In the genomic region with DNA sequence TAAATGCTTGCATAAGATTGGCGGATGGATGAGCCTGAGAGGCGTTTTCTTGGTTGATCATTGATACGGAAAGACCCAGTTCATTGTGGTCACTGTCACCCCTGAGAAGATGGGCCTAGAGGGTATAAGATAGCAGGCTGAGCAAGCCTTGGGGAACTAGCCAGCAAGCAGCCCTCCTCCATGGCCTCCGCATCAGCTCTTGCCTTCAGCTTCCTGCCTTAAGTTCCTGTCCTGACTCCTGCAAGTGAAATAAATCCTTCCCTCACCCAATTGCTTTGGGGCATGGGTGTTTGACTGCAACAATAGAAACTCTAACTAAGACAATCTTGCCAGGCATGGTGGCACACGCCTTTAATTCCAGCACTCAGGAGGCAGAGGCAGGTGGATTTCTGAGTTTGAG, we compare ENCODE assay signal across 35 mouse cellular contexts. TPM values are rescaled to one million over a fixed set of nuclear protein-coding genes. Genes with fewer than 3 reads are reported as not detected.
DNase-seq lines count a peak whose midpoint lies in the region; ATAC-seq and TF ChIP-seq lines count a peak whose summit lies in the region.
"Had no signal": no experiment of that assay in that cellular context is flagged by ENCODE, and none has a peak within 500 bp of the region (broad histone marks: within the 10 kb centered on the region; RNA-seq: fewer than 3 reads in every experiment).

No protein-coding gene starts in this region.

- peak overlapping the region; percentile 55; the same call in 1 of the 2 replicates for H3K27ac ChIP-seq in heart, adult 2 months
- H3K27ac ChIP-seq in midbrain, embryonic 11.5 days (ENCODE audit: low read depth, low read length), result no peak overlapping the region
- H3K27ac ChIP-seq in midbrain, postnatal 0 days (ENCODE audit: low read depth, low read length), result no peak overlapping the region
- peak overlapping the region; percentile 89 for H3K27ac ChIP-seq in ES-E14 (ENCODE audit: insufficient read depth, low read depth, low read length, poor library complexity, severe bottlenecking)
- H3K27ac ChIP-seq in brown adipose tissue, adult 24 weeks (replicated peaks; ENCODE audit: low read depth, low read length), result peak overlapping the region; percentile 30
- no peak overlapping the region for H3K27ac ChIP-seq in intestine, embryonic 16.5 days (ENCODE audit: low read length)
- H3K27ac ChIP-seq: embryonic facial prominence, embryonic 10.5 days; embryonic facial prominence, embryonic 13.5 days; forebrain, embryonic 12.5 days; forebrain, embryonic 15.5 days; hindbrain, embryonic 10.5 days; hindbrain, embryonic 13.5 days; intestine, embryonic 15.5 days had no signal

- H3K4me3 ChIP-seq in heart, adult 2 months, result no peak overlapping the region
- no peak overlapping the region for H3K4me3 ChIP-seq in midbrain, embryonic 11.5 days (ENCODE audit: low read depth, low read length)
- no peak overlapping the region for H3K4me3 ChIP-seq in midbrain, postnatal 0 days (ENCODE audit: low read depth, low read length)
- H3K4me3 ChIP-seq in ES-E14 (ENCODE audit: insufficient read depth in 1 of 2, low read depth in 1 of 2, low read length in 2 of 2, poor library complexity in 1 of 2, severe bottlenecking in 1 of 2), result no peak overlapping the region
- H3K4me3 ChIP-seq in brown adipose tissue, adult 24 weeks (ENCODE audit: insufficient read depth, low read depth, low read length), result no peak overlapping the region
- H3K4me3 ChIP-seq in intestine, embryonic 16.5 days (ENCODE audit: low read length), result no peak overlapping the region
- H3K4me3 ChIP-seq: embryonic facial prominence, embryonic 10.5 days; embryonic facial prominence, embryonic 13.5 days; erythroblast, embryonic 14.5 days; forebrain, embryonic 12.5 days; forebrain, embryonic 15.5 days; hindbrain, embryonic 10.5 days; hindbrain, embryonic 13.5 days; intestine, embryonic 15.5 days had no signal

- H3K36me3 ChIP-seq in heart, adult 2 months (ENCODE audit: control insufficient read depth, insufficient read depth, low read length), result peaks cover 3% of the 10 kb centered on the region; the same call in 1 of the 2 replicates
- H3K36me3 ChIP-seq in midbrain, embryonic 11.5 days (ENCODE audit: control insufficient read depth, insufficient read depth, low read length), result no peaks in the 10 kb centered on the region
- H3K36me3 ChIP-seq in midbrain, postnatal 0 days (ENCODE audit: insufficient read depth, low read length), result no peaks in the 10 kb centered on the region
- H3K36me3 ChIP-seq in ES-E14 (ENCODE audit: control insufficient read depth, insufficient read depth, low read length, poor library complexity, severe bottlenecking), result no peaks in the 10 kb centered on the region
- H3K36me3 ChIP-seq in intestine, embryonic 16.5 days (ENCODE audit: control insufficient read depth, insufficient read depth, low read length), result no peaks in the 10 kb centered on the region
- H3K36me3 ChIP-seq: embryonic facial prominence, embryonic 10.5 days; embryonic facial prominence, embryonic 13.5 days; forebrain, embryonic 12.5 days; forebrain, embryonic 15.5 days; hindbrain, embryonic 10.5 days; hindbrain, embryonic 13.5 days; intestine, embryonic 15.5 days had no signal

- H3K79me2 ChIP-seq in heart, adult 2 months (replicated peaks; ENCODE audit: control insufficient read depth, insufficient read depth, low read length), result no peaks in the 10 kb centered on the region

- H3K27me3 ChIP-seq in heart, adult 2 months (ENCODE audit: control insufficient read depth, insufficient read depth, low read length), result no peaks in the 10 kb centered on the region
- no peaks in the 10 kb centered on the region; the same call in 1 of the 2 replicates for H3K27me3 ChIP-seq in midbrain, embryonic 11.5 days (ENCODE audit: control insufficient read depth, insufficient read depth, low read length)
- H3K27me3 ChIP-seq in midbrain, postnatal 0 days (ENCODE audit: insufficient read depth, low read length), result no peaks in the 10 kb centered on the region
- no peaks in the 10 kb centered on the region for H3K27me3 ChIP-seq in intestine, embryonic 16.5 days (replicated peaks; ENCODE audit: control insufficient read depth, insufficient read depth, low read length)
- H3K27me3 ChIP-seq: embryonic facial prominence, embryonic 13.5 days; forebrain, embryonic 15.5 days; intestine, embryonic 15.5 days had no signal

- H3K4me1 ChIP-seq in heart, adult 2 months (ENCODE audit: control insufficient read depth, insufficient read depth, low read length), result peaks cover 12% of the 10 kb centered on the region
- H3K4me1 ChIP-seq in midbrain, embryonic 11.5 days (ENCODE audit: control insufficient read depth, insufficient read depth, low read length), result peaks cover 9% of the 10 kb centered on the region
- no peaks in the 10 kb centered on the region for H3K4me1 ChIP-seq in midbrain, postnatal 0 days (ENCODE audit: insufficient read depth, low read length)
- peaks cover 17 to 27% of the 10 kb centered on the region in 2 experiments for H3K4me1 ChIP-seq in ES-E14 (ENCODE audit: control insufficient read depth in 2 of 2, insufficient read depth in 2 of 2, low read length in 2 of 2, poor library complexity in 1 of 2)
- peaks cover 6% of the 10 kb centered on the region; the same call in 1 of the 2 replicates for H3K4me1 ChIP-seq in brown adipose tissue, adult 24 weeks (ENCODE audit: control insufficient read depth, insufficient read depth, insufficient read length, low read length)
- H3K4me1 ChIP-seq in intestine, embryonic 16.5 days (ENCODE audit: control insufficient read depth, insufficient read depth, low read length), result peaks cover 12% of the 10 kb centered on the region

- in situ Hi-C loops in ES-E14 (cut with MboI; ENCODE audit: low sequenced_read_pairs in 2 of 2, unreplicated experiment in 2 of 2), result no loop called here

- DNase-seq in heart, adult 2 months, result no peak
- DNase-seq in heart, adult 9 months (ENCODE audit: low spot score in 2 of 2), result no peak
- peak; percentile 66 for DNase-seq in midbrain, embryonic 11.5 days (ENCODE audit: low spot score, missing footprints)
- no peak for DNase-seq in midbrain, postnatal 0 days (ENCODE audit: low spot score)
- no peak for DNase-seq in ES-E14 (ENCODE audit: low read depth, low spot score)
- DNase-seq: adrenal gland, postnatal 10 days; adrenal gland, postnatal 36 days; cerebellum, adult 11-12 months; cerebellum, adult 8-10 months; cerebellum, postnatal 10 days; cerebellum, postnatal 36 days; embryo, embryonic 11 days; gastrocnemius, postnatal 14 days; heart, adult 18-20 months; heart, postnatal 36 days had no signal

- intact Hi-C loops in heart, adult 2 months (cut with DNase I), result no loop called here

- ATAC-seq in midbrain, embryonic 11.5 days (ENCODE audit: low FRiP score), result no peak
- no peak for ATAC-seq in midbrain, postnatal 0 days (ENCODE audit: low FRiP score)
- no peak for ATAC-seq in cerebellum, adult (ENCODE audit: insufficient number of reproducible peaks, low FRiP score, low TSS enrichment)
- ATAC-seq in intestine, embryonic 16.5 days, result no peak
- ATAC-seq: CD4-positive, CD25-positive, alpha-beta regulatory T cell, adult 4 months; forebrain, embryonic 15.5 days; hindbrain, embryonic 16.5 days; intestine, embryonic 15.5 days had no signal

- WGBS in heart, adult 2 months, result 80% methylated on average over 5 of the region's 5 CpGs
- 58% methylated on average over 5 of the region's 5 CpGs for WGBS in midbrain, embryonic 11.5 days
- 71% methylated on average over 5 of the region's 5 CpGs for WGBS in midbrain, postnatal 0 days
- WGBS in intestine, embryonic 16.5 days, result 83% methylated on average over 5 of the region's 5 CpGs

- no peak for TF ChIP-seq EP300 in heart, adult 2 months (IDR thresholded peaks at IDR 0.05; ENCODE audit: insufficient read depth, low read depth, low read length)

- no peak for TF ChIP-seq POLR2A in heart, adult 2 months (IDR thresholded peaks at IDR 0.05; ENCODE audit: insufficient read depth, low read depth, low read length)

- H3K4me2 ChIP-seq in midbrain, embryonic 11.5 days, result no peak overlapping the region
- no peak overlapping the region for H3K4me2 ChIP-seq in midbrain, postnatal 0 days (ENCODE audit: low read depth, low read length, poor library complexity, severe bottlenecking)
- no peak overlapping the region for H3K4me2 ChIP-seq in intestine, embryonic 16.5 days (ENCODE audit: low read depth, low read length)
- H3K4me2 ChIP-seq: embryonic facial prominence, embryonic 13.5 days; forebrain, embryonic 15.5 days; heart, embryonic 11.5 days; hindbrain, embryonic 13.5 days; intestine, embryonic 15.5 days had no signal

- no peaks in the 10 kb centered on the region for H3K9me3 ChIP-seq in midbrain, embryonic 11.5 days (ENCODE audit: control insufficient read depth, low read length)
- no peaks in the 10 kb centered on the region for H3K9me3 ChIP-seq in midbrain, postnatal 0 days (ENCODE audit: low read length)
- H3K9me3 ChIP-seq in ES-E14 (ENCODE audit: control insufficient read depth, insufficient read depth, low read depth, low read length), result no peaks in the 10 kb centered on the region
- no peaks in the 10 kb centered on the region for H3K9me3 ChIP-seq in intestine, embryonic 16.5 days (ENCODE audit: control insufficient read depth, low read length)
- H3K9me3 ChIP-seq: embryonic facial prominence, embryonic 10.5 days; embryonic facial prominence, embryonic 13.5 days; forebrain, embryonic 12.5 days; forebrain, embryonic 15.5 days; hindbrain, embryonic 10.5 days; hindbrain, embryonic 13.5 days; intestine, embryonic 15.5 days had no signal

- TF ChIP-seq CTCF in heart, adult 2 months (IDR thresholded peaks at IDR 0.05), result no peak
- no peak for TF ChIP-seq CTCF in midbrain, postnatal 0 days (IDR thresholded peaks at IDR 0.05)

- no peak overlapping the region for H3K9ac ChIP-seq in heart, adult 2 months (ENCODE audit: low read depth, low read length)
- H3K9ac ChIP-seq in midbrain, embryonic 11.5 days (ENCODE audit: low read length), result no peak overlapping the region
- H3K9ac ChIP-seq in midbrain, postnatal 0 days (replicated peaks; ENCODE audit: low read length, poor library complexity, severe bottlenecking), result no peak overlapping the region
- no peak overlapping the region; the same call in 1 of the 2 replicates for H3K9ac ChIP-seq in ES-E14 (ENCODE audit: insufficient read depth, low read depth, low read length, poor library complexity, severe bottlenecking)
- no peak overlapping the region for H3K9ac ChIP-seq in intestine, embryonic 16.5 days (ENCODE audit: low read depth, low read length)
- H3K9ac ChIP-seq: embryonic facial prominence, embryonic 13.5 days; forebrain, embryonic 12.5 days; forebrain, embryonic 15.5 days; hindbrain, embryonic 13.5 days; intestine, embryonic 15.5 days had no signal

RNA-seq across cellular contexts. Expression of a gene that starts 4.2 kb away (rescaled TPM):
- 100 to 1,000 TPM; 107 to 113 TPM for total RNA-seq in heart, adult 2 months (2021)
- 368 and 425 TPM in 2 replicates for polyA plus RNA-seq in heart, adult 2 months (2012; rRNA removed)
- polyA plus RNA-seq in midbrain, embryonic 11.5 days (2014; fragmentation: Nextera tagmentation; extraction: Ambion mirVana), result 198 and 207 TPM in 2 replicates
- total RNA-seq in midbrain, postnatal 0 days (2014; rRNA removed), result 66.6 and 79.1 TPM in 2 replicates
- 200 and 218 TPM in 2 replicates for polyA plus RNA-seq in midbrain, postnatal 0 days (2015; fragmentation: Nextera tagmentation; extraction: Ambion mirVana)
- total RNA-seq in ES-E14 (2012; rRNA removed), result 679 and 1,158 TPM in 2 replicates
- polyA plus RNA-seq in brown adipose tissue, adult 24 weeks (2012; ENCODE audit: insufficient read depth, insufficient read length, missing spikeins), result 194 and 274 TPM in 2 replicates
- polyA plus RNA-seq in intestine, embryonic 16.5 days (2015; fragmentation: Nextera tagmentation; extraction: Ambion mirVana), result 1,203 and 1,252 TPM in 2 replicates

RNA-seq across cellular contexts. Expression of a gene that starts 4.3 kb away (rescaled TPM):
- total RNA-seq in heart, adult 2 months (2021), result not detected
- not detected in 2 replicates for polyA plus RNA-seq in heart, adult 2 months (2012; rRNA removed)
- polyA plus RNA-seq in midbrain, embryonic 11.5 days (2014; fragmentation: Nextera tagmentation; extraction: Ambion mirVana), result not detected in 2 replicates
- total RNA-seq in midbrain, postnatal 0 days (2014; rRNA removed), result not detected in 2 replicates
- 0.81 TPM in 1 of 2 replicates, not detected in the other for polyA plus RNA-seq in midbrain, postnatal 0 days (2015; fragmentation: Nextera tagmentation; extraction: Ambion mirVana)
- not detected in 2 replicates for total RNA-seq in ES-E14 (2012; rRNA removed)
- polyA plus RNA-seq in brown adipose tissue, adult 24 weeks (2012; ENCODE audit: insufficient read depth, insufficient read length, missing spikeins), result not detected in 2 replicates
- 1.0 TPM in 1 of 2 replicates, not detected in the other for polyA plus RNA-seq in intestine, embryonic 16.5 days (2015; fragmentation: Nextera tagmentation; extraction: Ambion mirVana)
- total RNA-seq: adrenal gland, postnatal 10 days; adrenal gland, postnatal 36 days; gastrocnemius, postnatal 14 days; gastrocnemius, postnatal 4 days; heart, adult 18-20 months; MEL had no signal
- polyA plus RNA-seq: C2C12; cortical plate, adult 2 months; embryonic facial prominence, embryonic 13.5 days; erythroblast, embryonic 14.5 days; forebrain, embryonic 12.5 days; forebrain, embryonic 15.5 days; heart, embryonic 14.5 days; heart, postnatal 0 days; hindbrain, embryonic 13.5 days; hindbrain, embryonic 16.5 days had no signal

RNA-seq across cellular contexts. Expression of a gene that starts 7.0 kb away (rescaled TPM):
- total RNA-seq in heart, adult 2 months (2021), result 1 to 10 TPM; 6.1 to 7.7 TPM
- 16.1 and 52.2 TPM in 2 replicates for polyA plus RNA-seq in heart, adult 2 months (2012; rRNA removed)
- polyA plus RNA-seq in midbrain, embryonic 11.5 days (2014; fragmentation: Nextera tagmentation; extraction: Ambion mirVana), result 8.0 and 9.5 TPM in 2 replicates
- 9.7 and 16.3 TPM in 2 replicates for total RNA-seq in midbrain, postnatal 0 days (2014; rRNA removed)
- 14.6 and 21.2 TPM in 2 replicates for polyA plus RNA-seq in midbrain, postnatal 0 days (2015; fragmentation: Nextera tagmentation; extraction: Ambion mirVana)
- 274 and 585 TPM in 2 replicates for total RNA-seq in ES-E14 (2012; rRNA removed)
- not detected in 2 replicates for polyA plus RNA-seq in brown adipose tissue, adult 24 weeks (2012; ENCODE audit: insufficient read depth, insufficient read length, missing spikeins)
- polyA plus RNA-seq in intestine, embryonic 16.5 days (2015; fragmentation: Nextera tagmentation; extraction: Ambion mirVana), result 117 and 123 TPM in 2 replicates
- polyA plus RNA-seq: CD4-positive, CD25-positive, alpha-beta regulatory T cell, adult 4 months had no signal

RNA-seq across cellular contexts. Expression of a gene that starts 9.9 kb away (rescaled TPM):
- total RNA-seq in heart, adult 2 months (2021), result under 1 TPM; 0.32 to 0.34 TPM
- 1.1 and 2.0 TPM in 2 replicates for polyA plus RNA-seq in heart, adult 2 months (2012; rRNA removed)
- polyA plus RNA-seq in midbrain, embryonic 11.5 days (2014; fragmentation: Nextera tagmentation; extraction: Ambion mirVana), result 0.20 TPM in 1 of 2 replicates, not detected in the other
- total RNA-seq in midbrain, postnatal 0 days (2014; rRNA removed), result 0.99 TPM in 1 of 2 replicates, not detected in the other
- polyA plus RNA-seq in midbrain, postnatal 0 days (2015; fragmentation: Nextera tagmentation; extraction: Ambion mirVana), result 0.63 TPM in 1 of 2 replicates, not detected in the other
- total RNA-seq in ES-E14 (2012; rRNA removed), result 7.7 and 18.6 TPM in 2 replicates
- polyA plus RNA-seq in brown adipose tissue, adult 24 weeks (2012; ENCODE audit: insufficient read depth, insufficient read length, missing spikeins), result not detected in 2 replicates
- polyA plus RNA-seq in intestine, embryonic 16.5 days (2015; fragmentation: Nextera tagmentation; extraction: Ambion mirVana), result 2.0 and 2.4 TPM in 2 replicates
- total RNA-seq: gastrocnemius, postnatal 14 days had no signal
- polyA plus RNA-seq: CD4-positive, CD25-positive, alpha-beta regulatory T cell, adult 4 months; cortical plate, adult 2 months; erythroblast, embryonic 14.5 days had no signal

RNA-seq across cellular contexts. Expression of a gene that starts 18.8 kb away (rescaled TPM):
- 1 to 10 TPM; 4.0 to 5.8 TPM for total RNA-seq in heart, adult 2 months (2021)
- 13.0 and 14.1 TPM in 2 replicates for polyA plus RNA-seq in heart, adult 2 months (2012; rRNA removed)
- polyA plus RNA-seq in midbrain, embryonic 11.5 days (2014; fragmentation: Nextera tagmentation; extraction: Ambion mirVana), result 10.2 and 12.5 TPM in 2 replicates
- total RNA-seq in midbrain, postnatal 0 days (2014; rRNA removed), result 7.8 and 10.5 TPM in 2 replicates
- 4.3 and 4.4 TPM in 2 replicates for polyA plus RNA-seq in midbrain, postnatal 0 days (2015; fragmentation: Nextera tagmentation; extraction: Ambion mirVana)
- 10.0 and 12.5 TPM in 2 replicates for total RNA-seq in ES-E14 (2012; rRNA removed)
- polyA plus RNA-seq in brown adipose tissue, adult 24 weeks (2012; ENCODE audit: insufficient read depth, insufficient read length, missing spikeins), result 7.1 and 8.7 TPM in 2 replicates
- 23.4 and 23.6 TPM in 2 replicates for polyA plus RNA-seq in intestine, embryonic 16.5 days (2015; fragmentation: Nextera tagmentation; extraction: Ambion mirVana)

Comparison
In these comparisons a context has a peak if more than half of its experiments do, and no peak if none do; other contexts are left out.
1. H3K27ac ChIP-seq: peak in heart, adult 2 months (single experiment), ES-E14 (single experiment) and brown adipose tissue, adult 24 weeks (single experiment); none in midbrain, embryonic 11.5 days (single experiment), midbrain, postnatal 0 days (single experiment) and intestine, embryonic 16.5 days (single experiment).